Mouse (Mus musculus) forebrain, embryonic 12.5 days (tissue): ENCODE data around the gene Srd5a2. TPM values are rescaled to one million over a fixed set of nuclear protein-coding genes. Genes with fewer than 3 reads are reported as not detected.

Source experiments
- ATAC-seq: fragments of 200-750 bp; cut with Nextera tagmentation; 2 replicates; pipeline ENCODE4 v1.8.0; 2017; ENCODE audit warnings: moderate TSS enrichment; ENCODE audit not compliant: low FRiP score
- H3K27ac ChIP-seq: fragments of 300-500 bp; sonication (generic); 2 replicates; pipeline ENCODE4 v1.5.1; 2016; ENCODE audit warnings: mild to moderate bottlenecking
- H3K27me3 ChIP-seq: fragments of 300-500 bp; sonication (generic); 2 replicates; pipeline ENCODE4 v1.6.1; 2016; ENCODE audit warnings: mild to moderate bottlenecking
- H3K36me3 ChIP-seq: fragments of 300-500 bp; sonication (generic); replicated peaks from 2 replicates; pipeline ENCODE4 v1.6.1; 2016; ENCODE audit warnings: mild to moderate bottlenecking
- H3K4me1 ChIP-seq: fragments of 300-500 bp; sonication (generic); 2 replicates; pipeline ENCODE4 v1.6.1; 2016
- H3K4me2 ChIP-seq: fragments of 300-500 bp; sonication (generic); 2 replicates; pipeline ENCODE4 v1.6.1; 2016; ENCODE audit warnings: mild to moderate bottlenecking, moderate library complexity
- H3K4me3 ChIP-seq: fragments of 300-500 bp; sonication (generic); replicated peaks from 2 replicates; pipeline ENCODE4 v1.5.1; 2016; ENCODE audit warnings: mild to moderate bottlenecking
- H3K9ac ChIP-seq: fragments of 300-500 bp; sonication (generic); 2 replicates; pipeline ENCODE4 v1.6.1; 2016; ENCODE audit warnings: mild to moderate bottlenecking
- H3K9me3 ChIP-seq: fragments of 300-500 bp; sonication (generic); 2 replicates; pipeline ENCODE4 v1.6.1; 2016
- WGBS: fragments of 180-500 bp; shearing (Covaris S2); methylation state at CpG from one replicate; pipeline ENCODE4 v1.1.7; 2016; 5-methylcytosine and 5-hydroxymethylcytosine counted together
- polyA plus RNA-seq: library from polyadenylated mRNA; unstranded; fragments of >200 nt; fragmentation: Nextera tagmentation; extraction: Ambion mirVana; gene quantifications from 2 replicates; pipeline ENCODE4 v1.2.1, GENCODE M21; 2016

The Srd5a2 gene
- polyA plus RNA-seq, 1 experiment from 2014 or later, result not detected

- Histone ChIP-seq H3K9me3 (no peaks in the 10 kb centered on the region), H3K27ac (no peak overlapping the region), H3K27me3 (no peaks in the 10 kb centered on the region), H3K36me3 (no peaks in the 10 kb centered on the region), H3K4me3 (no peak overlapping the region), H3K9ac (no peak overlapping the region), H3K4me2 (no peak overlapping the region), H3K4me1 (no peaks in the 10 kb centered on the region)
- ATAC-seq, result no peak
- WGBS, result 90% methylated on average over 11 of the region's 11 CpGs
These were observed 75.1 kb downstream of the Srd5a2 start for GRCm38 (mm10) chr17:73972648-73973047.

- ATAC-seq, result no peak
- Histone ChIP-seq H3K4me3 (no peak overlapping the region), H3K4me2 (no peak overlapping the region), H3K4me1 (no peaks in the 10 kb centered on the region), H3K9ac (no peak overlapping the region), H3K9me3 (no peaks in the 10 kb centered on the region), H3K27ac (no peak overlapping the region), H3K27me3 (no peaks in the 10 kb centered on the region), H3K36me3 (no peaks in the 10 kb centered on the region)
- WGBS, result 82% methylated on average over 4 of the region's 4 CpGs
These were observed 76.4 kb downstream of the Srd5a2 start for GRCm38 (mm10) chr17:73971291-73971690.

- H3K27ac ChIP-seq, result no peak overlapping the region
These were observed 77.2 kb downstream of the Srd5a2 start for GRCm38 (mm10) chr17:73970361-73971027.

More at GRCm38 (mm10) chr17:73970361-73971027, 77.2 kb downstream of the Srd5a2 start:
- ATAC-seq, result no peak
- no peaks in the 10 kb centered on the region for H3K27me3 ChIP-seq
- no peak overlapping the region for H3K9ac ChIP-seq
- H3K4me2 ChIP-seq, result no peak overlapping the region
- no peak overlapping the region for H3K4me3 ChIP-seq
- no peaks in the 10 kb centered on the region for H3K9me3 ChIP-seq
- no peaks in the 10 kb centered on the region for H3K36me3 ChIP-seq
- WGBS, result 84% methylated on average over 3 of the region's 3 CpGs
- no peaks in the 10 kb centered on the region for H3K4me1 ChIP-seq

Other genes with a start within 250 kb of the Srd5a2 start
- 8.3 and 9.2 TPM in 2 replicates for gene Ehd3, start 243.8 kb downstream of the Srd5a2 start, polyA plus RNA-seq
- gene Xdh, start 97.7 kb downstream of the Srd5a2 start, polyA plus RNA-seq, result 0.33 and 0.42 TPM in 2 replicates
- 71.1 and 77.4 TPM in 2 replicates for gene Memo1, start 247.6 kb upstream of the Srd5a2 start, polyA plus RNA-seq